Mouse (Mus musculus) gastrocnemius, adult 2 months (tissue): ENCODE results near the gene Pskh1. TPM values are rescaled to one million over a fixed set of nuclear protein-coding genes. Genes with fewer than 3 reads are reported as not detected.

ENCODE experiments used
- DNase-seq: peaks from one replicate; pipeline ENCODE4 v3.0.0; 2022
- H3K27ac ChIP-seq: fragments of 200-600 bp; 2 replicates; pipeline ENCODE4 v1.8.1; 2022; ENCODE audit warnings: mild to moderate bottlenecking
- H3K4me3 ChIP-seq: fragments of 200-600 bp; 2 replicates; pipeline ENCODE4 v1.8.1; 2022; ENCODE audit warnings: mild to moderate bottlenecking, moderate library complexity
- CTCF ChIP-seq: fragments of 200-600 bp; IDR thresholded peaks from 2 replicates; pipeline ENCODE4 v1.8.1; 2022; ENCODE audit warnings: antibody characterized with exemption, mild to moderate bottlenecking, moderate library complexity
- intact Hi-C: fragments of 180-260 bp; cut with DNase I; formaldehyde crosslinking; loops from one replicate; pipeline ENCODE4 v1.15.1; 2025
- total RNA-seq, 2 experiments: library from RNA; stranded (reverse); gene quantifications; 2 replicates each; pipeline ENCODE4 v1.2.3; 2021

The Pskh1 gene
- total RNA-seq, 2 experiments from 2014 or later: 11.3 to 12.8 TPM

DNA sequence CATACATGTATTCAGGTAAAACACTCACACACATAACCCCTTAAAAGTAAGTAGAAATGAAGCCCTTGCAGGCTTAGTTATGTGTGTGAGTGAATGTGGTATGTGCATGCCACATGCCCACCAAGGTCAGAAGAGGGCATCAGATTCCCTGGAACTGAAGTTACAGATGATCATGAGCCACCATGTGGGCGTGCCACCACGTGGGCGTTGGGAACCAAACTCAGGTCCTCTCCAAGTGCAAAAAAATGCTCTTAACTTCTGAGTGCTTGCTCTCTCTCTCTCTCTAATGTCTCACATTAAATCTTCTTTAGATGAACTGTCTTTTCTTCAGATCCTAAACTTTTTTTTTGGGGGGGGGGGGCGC lies 38.0 kb downstream of the Pskh1 start, which contains the start of gene Psmb10:
TSS of gene Psmb10 (minus strand) at position 139 of the 364 bp plus-strand sequence.
- intact Hi-C loops: loop anchor here (5.0 kb wide), 1 partner anchor 74 kb away; the partner anchor contains the start of gene Ddx28
- DNase-seq: no peak

DNA sequence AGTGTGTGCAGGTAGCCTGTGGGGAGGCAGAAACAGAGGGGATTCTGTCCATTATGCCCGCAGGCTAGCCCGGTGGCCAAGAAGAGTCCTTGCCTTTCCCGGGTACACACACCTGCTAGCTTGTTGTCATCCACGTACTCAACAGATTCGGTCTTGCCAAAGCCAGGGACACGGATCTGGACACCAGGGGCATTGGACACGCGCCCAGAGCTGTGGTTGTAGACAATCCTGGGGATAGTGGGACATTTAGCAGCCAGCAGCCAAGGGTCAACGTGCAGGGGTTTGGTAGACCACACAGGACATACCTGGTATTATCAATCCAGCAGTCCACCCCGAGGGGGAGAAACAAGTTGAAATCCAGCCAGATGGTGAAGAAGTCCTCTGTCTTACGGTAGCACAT lies 41.8 kb downstream of the Pskh1 start:
- intact Hi-C loops: no loop called here
- TF ChIP-seq CTCF: no peak

More for the DNA sequence above, 38.0 kb downstream of the Pskh1 start, which contains the start of gene Psmb10:
- Histone ChIP-seq H3K4me3 (peak within 1 kb of the TSS; percentile 86), H3K27ac (peak within 1 kb of the TSS; percentile 94)
- TF ChIP-seq CTCF: no peak; the same call in 1 of the 2 replicates

DNA sequence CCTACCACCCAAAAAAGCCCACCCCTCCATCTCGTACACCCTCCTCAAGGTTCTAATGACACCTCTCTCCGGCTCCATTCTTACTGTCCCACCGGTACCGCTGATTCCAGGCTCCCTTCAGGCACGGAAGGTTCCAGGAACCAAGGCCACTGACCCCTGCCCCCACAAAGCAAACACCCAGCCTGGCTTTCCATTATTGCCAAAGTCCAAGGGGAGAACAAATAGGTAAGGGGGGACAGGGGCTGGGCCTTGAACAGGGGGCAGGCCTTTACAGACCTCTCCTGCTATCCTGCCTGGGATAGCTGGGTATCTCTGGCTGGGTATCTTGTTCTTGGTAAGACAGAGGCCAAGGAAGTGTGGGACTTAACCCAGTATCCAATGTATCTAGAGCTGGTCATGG lies 42.3 kb downstream of the Pskh1 start:
- intact Hi-C loops: no loop called here
- TF ChIP-seq CTCF: no peak
- H3K4me3 ChIP-seq: no peak overlapping the region
- DNase-seq: no peak
- H3K27ac ChIP-seq: no peak overlapping the region

More for the DNA sequence above, 41.8 kb downstream of the Pskh1 start:
- Histone ChIP-seq H3K27ac (no peak overlapping the region), H3K4me3 (no peak overlapping the region)
- no peak for DNase-seq

DNA sequence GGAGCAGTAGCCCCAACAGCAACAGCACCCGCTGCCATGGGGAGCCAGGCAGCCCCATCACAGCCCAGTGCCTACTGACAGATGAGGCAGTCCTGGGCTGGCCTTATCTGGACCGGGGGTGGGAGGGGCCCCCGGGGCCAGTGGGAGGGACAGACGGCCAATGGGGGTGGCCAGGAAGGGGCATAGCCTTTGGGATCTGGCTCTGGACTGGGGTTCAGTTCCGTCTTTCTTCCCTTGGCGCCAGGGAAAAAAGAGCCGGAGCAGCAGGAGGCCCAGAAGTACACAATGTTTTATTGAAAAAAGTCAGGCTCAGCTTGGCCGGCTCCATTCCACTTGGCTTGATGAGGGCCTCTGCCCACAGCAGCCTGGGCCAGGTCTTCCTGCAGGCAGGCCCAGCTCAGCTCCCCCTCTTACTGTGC lies 43.1 kb downstream of the Pskh1 start, which contains the start of gene Lcat:
TSS of gene Lcat (minus strand) at position 62 of the 419 bp plus-strand sequence.
- DNase-seq: no peak
- TF ChIP-seq CTCF: no peak
- H3K4me3 ChIP-seq: no peak within 1 kb of the TSS

DNA sequence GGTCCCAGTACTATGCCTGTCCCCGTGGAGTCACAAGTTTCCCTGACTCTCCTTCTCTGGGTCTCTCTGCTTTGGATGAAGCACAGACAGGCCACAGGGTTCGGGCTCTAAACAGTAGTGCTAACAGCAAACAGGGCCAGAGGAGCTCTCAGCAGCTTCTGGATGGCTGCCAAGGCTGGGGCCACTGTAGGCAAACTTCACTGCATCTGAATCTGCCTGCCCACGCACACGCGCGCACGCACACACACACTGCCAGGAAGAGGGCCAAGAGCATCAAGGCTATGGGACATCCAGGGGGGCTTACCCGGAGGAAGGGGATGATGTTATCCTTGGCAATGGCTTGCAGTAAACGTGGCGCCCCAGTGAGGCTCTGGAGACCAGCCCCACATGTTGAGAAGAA lies 49.1 kb downstream of the Pskh1 start:
- DNase-seq: no peak
- no peak for TF ChIP-seq CTCF
- intact Hi-C loops: no loop called here
- Histone ChIP-seq H3K4me3 (no peak overlapping the region), H3K27ac (0 out of 2 replicates have a peak overlapping the region, but pooled peaks have one; percentile 3)

More for the DNA sequence above, 43.1 kb downstream of the Pskh1 start, which contains the start of gene Lcat:
- no peak within 1 kb of the TSS for H3K27ac ChIP-seq
- intact Hi-C loops: no loop called here

DNA sequence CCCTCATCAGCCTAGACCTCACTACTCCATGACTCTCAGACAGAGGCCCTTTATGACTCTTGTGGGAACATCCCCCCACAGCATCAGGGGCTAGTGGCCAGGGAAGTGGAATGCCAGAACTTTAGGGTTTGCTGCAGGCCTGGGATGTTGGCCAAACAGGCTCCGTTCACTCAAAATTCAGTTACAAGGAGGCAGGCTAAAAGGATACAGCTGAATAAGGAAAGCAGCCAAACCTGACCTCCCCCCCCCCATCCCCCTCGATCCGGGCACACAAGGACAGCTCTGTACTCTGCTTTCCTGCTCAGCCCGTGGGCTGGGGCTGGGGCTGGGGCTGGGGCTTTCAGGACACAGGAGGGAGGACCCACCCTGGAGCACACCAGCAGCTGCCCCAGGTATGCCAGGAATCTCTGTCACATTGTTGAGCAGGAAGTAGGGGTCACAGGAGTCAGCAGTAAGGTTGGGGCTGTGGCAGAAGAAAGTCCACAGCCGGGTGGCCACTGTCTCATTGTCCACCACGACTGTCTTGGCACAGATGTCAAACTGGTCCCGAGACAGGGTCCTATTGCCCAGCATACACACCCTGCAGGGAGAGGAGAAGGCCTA lies 50.9 kb downstream of the Pskh1 start:
- DNase-seq: no peak
- no peak overlapping the region for H3K4me3 ChIP-seq
- intact Hi-C loops: no loop called here
- peak overlapping the region; percentile 68 for H3K27ac ChIP-seq
- TF ChIP-seq CTCF: no peak

DNA sequence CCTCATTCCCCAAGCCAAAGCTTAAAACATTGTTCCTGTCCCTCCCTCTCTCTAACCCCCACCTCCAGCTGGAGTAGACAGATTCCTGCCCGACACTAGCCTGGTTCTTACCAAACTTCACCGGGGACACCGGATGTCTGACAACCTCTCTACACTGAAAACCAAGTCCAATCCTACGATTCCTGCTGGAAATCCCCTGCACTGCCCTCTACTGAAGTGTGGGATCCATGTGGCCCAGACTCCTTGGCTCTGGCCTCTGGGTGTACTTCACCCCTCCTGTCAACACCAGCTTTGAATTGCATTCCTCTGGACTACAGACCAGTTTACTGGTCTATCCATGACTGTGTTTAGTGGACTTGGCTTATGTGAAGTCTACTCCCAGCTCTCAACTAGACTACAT lies 56.3 kb downstream of the Pskh1 start:
- Histone ChIP-seq H3K4me3 (no peak overlapping the region), H3K27ac (peak overlapping the region; percentile 46)
- TF ChIP-seq CTCF: no peak
- no peak for DNase-seq
- intact Hi-C loops: no loop called here

DNA sequence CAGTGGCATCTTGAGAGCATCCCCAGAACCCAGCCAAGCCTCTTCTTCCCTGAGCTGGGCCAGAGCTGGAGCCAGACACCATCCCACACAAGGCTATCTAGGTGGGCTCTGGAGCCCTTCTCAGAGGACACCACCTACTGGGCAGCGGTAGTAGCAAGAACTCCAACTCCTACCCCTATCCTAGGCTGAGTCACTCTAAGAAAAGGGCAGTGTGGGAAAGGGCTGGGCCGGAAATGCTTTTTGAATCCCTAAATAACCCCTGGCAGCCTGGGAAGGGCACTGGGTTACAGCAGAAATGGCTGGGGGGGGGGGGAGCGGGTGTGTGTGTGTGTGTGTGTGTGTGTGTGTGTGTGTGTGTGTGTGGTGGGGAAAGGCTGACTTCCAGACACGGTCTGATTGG lies 57.6 kb downstream of the Pskh1 start:
- peak; percentile 50 for TF ChIP-seq CTCF
- DNase-seq: peak; percentile 61
- peak overlapping the region; percentile 80 for H3K27ac ChIP-seq
- intact Hi-C loops: no loop called here
- H3K4me3 ChIP-seq: peak overlapping the region; percentile 15; the same call in 1 of the 2 replicates

DNA sequence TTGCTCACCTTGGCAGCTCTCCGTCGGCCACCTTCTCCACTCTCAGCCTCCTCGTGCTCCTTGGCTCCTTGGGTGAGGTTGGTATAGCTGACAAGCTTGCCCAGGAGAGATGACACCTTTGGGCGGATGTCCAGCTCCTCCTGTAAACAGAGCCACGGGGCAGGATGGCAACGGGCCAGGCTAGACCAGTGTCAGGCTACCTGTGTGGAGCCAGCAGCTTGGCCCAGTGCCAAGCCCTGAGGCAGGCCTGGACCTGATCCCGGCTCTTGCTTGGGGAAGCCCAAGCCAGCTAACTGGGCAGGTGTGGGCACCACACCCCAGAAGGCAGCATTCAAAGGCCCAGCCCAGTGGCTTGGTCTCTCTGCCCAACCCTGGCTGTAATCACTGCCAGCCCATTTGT lies 59.1 kb downstream of the Pskh1 start:
- Histone ChIP-seq H3K4me3 (no peak overlapping the region), H3K27ac (peak overlapping the region; percentile 80)
- intact Hi-C loops: no loop called here
- DNase-seq: peak; percentile 95
- no peak for TF ChIP-seq CTCF

DNA sequence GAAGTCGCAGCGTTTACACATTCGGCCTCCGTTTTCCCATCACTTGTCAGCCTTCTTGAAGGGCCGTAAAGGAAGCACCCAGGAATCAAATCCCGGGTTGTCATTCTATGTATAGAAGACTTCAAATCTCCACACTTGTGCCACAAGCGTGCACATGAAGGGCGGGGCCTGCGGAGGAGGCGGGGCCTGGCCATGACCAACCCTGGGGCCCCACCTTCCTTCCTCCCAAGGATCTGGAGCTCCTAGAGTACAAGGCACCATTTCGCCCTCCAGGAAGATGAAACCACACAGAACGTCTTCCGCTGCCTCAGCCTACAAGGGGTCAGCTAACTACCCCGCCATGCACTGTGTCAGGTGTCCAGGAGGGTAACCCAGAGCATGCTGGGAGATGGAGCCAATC lies 60.9 kb downstream of the Pskh1 start:
- TF ChIP-seq CTCF: no peak
- Histone ChIP-seq H3K4me3 (no peak overlapping the region), H3K27ac (no peak overlapping the region)
- DNase-seq: no peak
- intact Hi-C loops: no loop called here

DNA sequence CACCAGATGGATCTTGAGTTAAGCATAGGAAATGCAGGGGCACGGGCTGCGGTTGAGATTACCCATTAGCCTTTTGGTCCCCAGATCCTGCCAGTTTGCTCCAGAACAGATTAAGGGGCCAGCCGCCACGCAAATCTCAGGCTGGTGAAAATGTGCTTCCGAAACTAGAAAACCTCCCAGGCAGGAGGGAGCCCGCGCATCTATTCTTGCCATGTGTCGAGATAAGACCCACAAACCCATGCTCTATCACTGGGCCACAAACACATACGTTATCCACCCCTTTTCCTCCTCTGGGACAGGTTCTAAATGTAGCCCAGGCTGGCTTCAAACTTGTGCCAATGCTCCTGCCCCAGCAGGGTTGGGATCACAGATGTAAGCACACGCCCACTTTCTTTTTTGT lies 61.3 kb downstream of the Pskh1 start:
- no peak overlapping the region for H3K4me3 ChIP-seq
- intact Hi-C loops: no loop called here
- no peak for DNase-seq
- H3K27ac ChIP-seq: no peak overlapping the region
- no peak for TF ChIP-seq CTCF

DNA sequence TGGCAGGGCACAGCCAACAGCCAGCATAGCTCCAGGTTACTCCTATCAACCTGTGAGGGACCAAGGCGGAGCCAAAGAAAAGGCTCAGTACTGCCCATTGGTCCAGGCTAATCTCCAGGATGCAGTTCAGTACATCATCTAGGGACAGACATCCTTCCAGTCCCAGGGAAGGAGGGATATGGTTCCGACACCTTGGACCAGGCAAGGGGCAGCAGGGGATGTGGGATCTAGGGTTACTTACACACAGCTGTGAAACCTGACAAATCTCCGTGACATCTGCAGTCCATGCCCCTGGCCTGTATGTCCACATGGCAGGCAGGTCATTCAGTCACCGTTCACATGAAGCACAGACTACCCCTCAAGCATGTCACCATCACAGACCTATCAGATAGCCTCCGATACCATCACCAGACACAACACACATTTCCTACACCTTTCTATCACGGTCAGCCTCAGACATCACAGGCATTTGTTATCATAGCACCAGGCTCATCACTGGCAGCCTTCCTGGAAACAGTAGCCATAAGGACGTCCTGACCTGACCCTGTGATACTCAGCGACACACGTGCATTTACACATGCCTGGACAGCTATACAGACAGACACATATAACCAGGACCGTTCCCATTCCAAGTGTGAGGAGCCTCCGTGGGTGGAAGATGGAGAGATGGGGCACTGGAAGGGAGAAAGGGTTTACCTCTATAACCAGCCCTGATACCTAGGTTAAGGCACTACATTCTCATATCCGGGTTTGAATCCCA lies 64.4 kb downstream of the Pskh1 start:
- TF ChIP-seq CTCF: no peak
- peak overlapping the region; percentile 84 for H3K4me3 ChIP-seq
- intact Hi-C loops: no loop called here
- peak overlapping the region; percentile 93 for H3K27ac ChIP-seq
- DNase-seq: no peak

DNA sequence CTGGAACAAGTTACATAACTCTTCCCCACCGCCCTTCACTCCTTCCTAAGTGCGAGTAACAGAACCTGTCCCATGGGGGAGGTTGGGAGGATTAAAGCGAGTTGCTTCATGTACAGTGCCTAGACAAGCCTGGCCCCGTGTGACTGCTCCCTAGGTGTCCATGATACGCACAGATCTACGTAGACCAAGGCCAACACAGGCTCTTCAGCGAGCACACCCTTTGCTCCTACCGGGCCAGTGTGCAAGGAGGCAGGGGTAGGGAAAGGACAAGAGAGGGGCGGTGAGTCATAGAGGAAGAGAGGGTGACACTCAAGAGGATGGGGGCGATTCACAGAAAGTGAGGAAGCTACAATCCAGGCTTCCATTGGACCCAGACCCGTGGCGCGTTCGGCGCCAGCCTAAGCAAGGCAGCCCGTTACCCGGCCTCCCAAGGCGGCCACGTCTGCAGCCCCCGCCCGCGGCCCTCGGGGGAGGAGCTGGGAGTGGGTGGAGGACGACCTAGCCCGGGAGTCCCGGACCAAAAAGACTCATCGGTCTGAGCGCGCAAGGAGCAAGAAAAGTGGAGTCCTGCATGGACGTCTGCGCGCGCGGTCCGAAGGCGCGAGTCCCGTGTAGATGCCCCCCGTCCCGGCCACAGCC lies 65.1 kb downstream of the Pskh1 start:
- intact Hi-C loops: no loop called here
- Histone ChIP-seq H3K4me3 (peak overlapping the region; percentile 84), H3K27ac (peak overlapping the region; percentile 93)
- no peak for TF ChIP-seq CTCF
- peak; percentile 81 for DNase-seq
